Mouse (Mus musculus): Measurements from ENCODE around the gene Pla2g15.

DNA sequence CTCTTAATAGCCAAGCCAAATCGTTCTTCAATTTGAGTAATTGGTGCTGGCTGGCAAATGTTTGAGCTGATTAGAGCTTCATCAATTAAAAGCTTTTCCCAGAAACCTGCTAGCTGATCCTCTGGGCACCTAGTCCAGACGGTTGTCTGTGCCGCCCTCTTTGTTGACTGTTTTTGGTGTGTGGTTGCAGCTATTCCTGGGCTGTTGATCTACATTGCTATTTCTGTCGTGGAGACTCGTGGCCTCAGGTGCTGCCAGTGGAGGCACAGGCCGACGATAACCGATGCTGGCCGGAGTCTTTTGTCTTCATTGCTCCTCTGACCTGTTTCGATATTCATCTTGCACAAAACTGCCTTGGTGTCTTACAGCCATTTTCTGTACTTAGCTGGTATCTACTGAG lies 8.2 kb downstream of the Pla2g15 start:
- TF ChIP-seq CTCF (conservative IDR thresholded peaks at IDR 0.05; ENCODE audit: insufficient read depth, insufficient read length, low read depth, low read length) = no peak
- no peak for TF ChIP-seq POLR2A (IDR thresholded peaks at IDR 0.05; ENCODE audit: low read depth, low read length)
